Mouse (Mus musculus) hindbrain, embryonic 12.5 days (tissue): ENCODE results near the gene Faap100. TPM values are rescaled to one million over a fixed set of nuclear protein-coding genes. Genes with fewer than 3 reads are reported as not detected.
A peak's percentile ranks its signal among the peaks of the same experiment; 100 is the strongest.
"Not testable (repeated sequence)": the region's sequence is repeated elsewhere in the genome, so short reads cannot be mapped to it uniquely, and the experiment has no call there.

Experiments
- ATAC-seq: fragments of 200-750 bp; cut with Nextera tagmentation; 2 replicates; pipeline ENCODE4 v1.8.0; 2017; ENCODE audit warnings: moderate TSS enrichment; ENCODE audit not compliant: low FRiP score
- H3K27ac ChIP-seq: fragments of 300-500 bp; sonication (generic); 2 replicates; pipeline ENCODE4 v1.5.1; 2016; ENCODE audit warnings: mild to moderate bottlenecking
- H3K27me3 ChIP-seq: fragments of 300-500 bp; sonication (generic); 2 replicates; pipeline ENCODE4 v1.6.1; 2016; ENCODE audit warnings: mild to moderate bottlenecking
- H3K36me3 ChIP-seq: fragments of 300-500 bp; sonication (generic); 2 replicates; pipeline ENCODE4 v1.6.1; 2016; ENCODE audit warnings: mild to moderate bottlenecking
- H3K4me1 ChIP-seq: fragments of 300-500 bp; sonication (generic); 2 replicates; pipeline ENCODE4 v1.6.1; 2016
- H3K4me2 ChIP-seq: fragments of 300-500 bp; sonication (generic); replicated peaks from 2 replicates; pipeline ENCODE4 v1.6.1; 2016; ENCODE audit warnings: mild to moderate bottlenecking
- H3K4me3 ChIP-seq: fragments of 300-500 bp; sonication (generic); 2 replicates; pipeline ENCODE4 v1.5.1; 2016; ENCODE audit warnings: mild to moderate bottlenecking
- H3K9ac ChIP-seq: fragments of 300-500 bp; sonication (generic); 2 replicates; pipeline ENCODE4 v1.6.1; 2016; ENCODE audit warnings: mild to moderate bottlenecking, moderate library complexity
- H3K9me3 ChIP-seq: fragments of 300-500 bp; sonication (generic); replicated peaks from 2 replicates; pipeline ENCODE4 v1.6.1; 2016; ENCODE audit warnings: mild to moderate bottlenecking
- WGBS: fragments of 180-500 bp; shearing (Covaris S2); methylation state at CpG from one replicate; pipeline ENCODE4 v1.1.7; 2016; 5-methylcytosine and 5-hydroxymethylcytosine counted together
- polyA plus RNA-seq: library from polyadenylated mRNA; unstranded; fragments of >200 nt; fragmentation: Nextera tagmentation; extraction: Ambion mirVana; gene quantifications from 2 replicates; pipeline ENCODE4 v1.2.1, GENCODE M21; 2016

Gene Faap100
- 52.2 and 59.1 TPM in 2 replicates for polyA plus RNA-seq

GRCm38 (mm10) chr11:120378611-120379540, at the start of gene Faap100:
TSS of gene Faap100 (minus strand) at chr11:120378764.
- no peaks in the 10 kb centered on the region for H3K27me3 ChIP-seq
- H3K4me1 ChIP-seq, result peaks cover 25% of the 10 kb centered on the region
- peak within 1 kb of the TSS; percentile 89 for H3K9ac ChIP-seq
- peak within 1 kb of the TSS; percentile 83 for H3K4me3 ChIP-seq
- H3K36me3 ChIP-seq, result peaks cover 68% of the 10 kb centered on the region
- no peaks in the 10 kb centered on the region for H3K9me3 ChIP-seq
- H3K27ac ChIP-seq, result peak within 1 kb of the TSS; percentile 77
- WGBS, result 10% methylated on average over 54 of the region's 54 CpGs
- ATAC-seq, result peak; percentile 90
- peak within 1 kb of the TSS; percentile 95 for H3K4me2 ChIP-seq

DNA sequence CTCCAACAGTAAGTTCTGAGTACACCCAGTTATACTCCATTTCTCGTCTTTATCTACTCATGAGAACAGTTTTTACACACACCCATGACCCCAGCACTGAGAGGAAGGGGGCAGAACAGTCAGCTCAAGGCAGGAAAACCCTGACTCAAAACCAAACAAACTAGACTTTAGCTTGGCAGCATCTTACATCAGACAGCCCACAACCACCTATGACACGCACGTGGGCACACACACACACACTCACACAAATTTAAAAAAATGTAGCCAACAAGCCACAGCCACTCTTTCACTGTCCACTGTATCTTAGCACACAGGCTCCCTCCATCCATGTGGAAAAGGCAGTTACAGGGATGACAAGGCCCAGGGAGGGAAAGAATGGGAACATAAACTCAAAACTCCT, 48.2 kb upstream of the Faap100 start:
- H3K4me1 ChIP-seq, result no peaks in the 10 kb centered on the region
- no peak overlapping the region for H3K4me3 ChIP-seq
- H3K4me2 ChIP-seq, result no peak overlapping the region
- no peaks in the 10 kb centered on the region for H3K27me3 ChIP-seq
- H3K36me3 ChIP-seq, result peaks cover 59% of the 10 kb centered on the region
- no peak overlapping the region for H3K9ac ChIP-seq
- no peaks in the 10 kb centered on the region for H3K9me3 ChIP-seq
- no peak overlapping the region for H3K27ac ChIP-seq
- WGBS, result 90% methylated on average over 3 of the region's 3 CpGs
- ATAC-seq, result no peak

DNA sequence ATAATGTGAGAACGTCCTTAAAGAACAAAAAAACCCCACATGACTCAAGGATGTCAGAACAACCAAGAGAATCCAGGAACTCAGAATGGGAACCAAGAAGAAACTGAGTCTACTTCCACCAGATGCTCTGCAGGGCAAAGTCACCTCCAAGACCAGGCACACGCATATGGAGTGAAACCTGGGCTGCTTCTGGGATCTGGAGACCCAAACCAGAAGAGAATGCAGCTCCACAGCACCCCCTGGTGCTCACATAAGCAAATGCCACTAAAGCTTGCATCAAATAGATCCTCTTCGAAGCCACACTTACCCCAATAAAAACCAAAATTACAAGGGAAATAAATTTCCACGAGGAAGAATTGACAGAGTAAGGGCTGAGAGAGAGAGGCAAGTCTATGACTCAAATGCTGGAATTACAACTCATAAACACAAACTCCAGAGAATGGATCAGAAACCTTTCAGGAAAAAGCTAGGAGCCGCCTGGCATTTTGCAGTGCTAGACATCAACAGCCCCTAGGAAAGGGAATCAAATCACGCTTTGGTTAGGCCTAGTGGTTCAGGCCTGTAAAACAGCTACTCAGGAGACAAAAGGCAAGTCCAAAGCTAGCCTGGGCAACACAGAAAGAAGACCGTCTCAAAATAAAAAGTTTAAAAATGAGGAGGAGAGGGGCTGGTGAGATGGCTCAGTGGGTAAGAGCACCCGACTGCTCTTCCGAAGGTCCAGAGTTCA, 45.2 kb upstream of the Faap100 start:
- Histone ChIP-seq H3K36me3 (peaks cover 75% of the 10 kb centered on the region), H3K4me2 (no peak overlapping the region), H3K4me1 (no peaks in the 10 kb centered on the region), H3K27ac (no peak overlapping the region), H3K9ac (no peak overlapping the region), H3K9me3 (no peaks in the 10 kb centered on the region), H3K4me3 (no peak overlapping the region), H3K27me3 (no peaks in the 10 kb centered on the region)
- 77% methylated on average over 9 of the region's 9 CpGs for whole genome bisulfite sequencing
- no peak for ATAC-seq

DNA sequence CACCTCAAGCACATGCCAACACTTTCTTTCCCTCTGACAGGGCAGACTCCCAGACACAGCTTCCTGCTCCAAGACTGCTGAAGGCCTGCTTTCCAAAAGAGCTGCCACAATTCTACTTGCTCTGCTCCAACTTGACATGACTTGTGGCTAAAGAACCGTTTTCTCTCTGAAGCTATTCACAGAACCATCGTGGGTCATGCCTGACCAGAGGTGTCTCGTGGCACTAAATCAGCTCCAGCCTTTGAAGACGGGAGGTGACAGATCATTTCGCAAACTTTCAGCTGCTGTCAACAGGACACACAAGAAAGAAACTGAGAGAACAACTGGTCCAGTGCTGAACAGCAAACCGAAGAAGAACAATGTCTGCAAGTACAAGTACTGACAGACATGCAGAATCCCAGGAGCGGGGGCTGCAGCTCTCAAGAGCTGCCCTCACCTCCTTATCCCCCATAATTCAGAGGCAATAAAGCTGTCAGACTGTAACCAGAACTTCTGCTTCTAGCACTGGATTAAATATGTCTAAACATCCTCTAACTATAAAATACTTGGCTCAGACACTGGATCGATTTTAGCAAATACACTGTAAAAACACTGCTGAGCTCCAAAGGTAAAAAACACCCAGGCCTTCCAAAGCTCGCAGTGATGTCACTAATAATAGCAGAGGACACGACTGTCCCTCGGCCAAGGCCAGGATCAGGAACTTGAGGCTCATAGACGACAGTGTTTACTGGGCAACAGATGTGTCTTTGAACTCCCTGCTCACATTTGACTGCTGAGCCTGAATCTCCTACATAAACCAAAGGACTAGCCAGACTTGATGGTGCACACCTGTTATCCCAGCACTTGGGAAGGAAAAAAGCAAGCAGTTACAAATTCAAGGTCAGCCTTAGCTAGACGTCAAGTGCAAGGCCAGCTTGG, 44.3 kb upstream of the Faap100 start:
- H3K27ac ChIP-seq, result no peak overlapping the region
- WGBS, result 94% methylated on average over 13 of the region's 13 CpGs

GRCm38 (mm10) chr11:120418592-120418991, 40.0 kb upstream of the Faap100 start:
- no peak overlapping the region for H3K4me2 ChIP-seq
- no peak overlapping the region for H3K4me3 ChIP-seq
- H3K27ac ChIP-seq, result no peak overlapping the region
- 100% methylated on average over 1 of the region's 1 CpGs for WGBS
- no peaks in the 10 kb centered on the region for H3K4me1 ChIP-seq
- H3K27me3 ChIP-seq, result no peaks in the 10 kb centered on the region
- H3K9ac ChIP-seq, result no peak overlapping the region
- H3K36me3 ChIP-seq, result peaks cover 85% of the 10 kb centered on the region
- no peaks in the 10 kb centered on the region for H3K9me3 ChIP-seq
- no peak for ATAC-seq

More for the DNA sequence above, 44.3 kb upstream of the Faap100 start:
- no peaks in the 10 kb centered on the region for H3K27me3 ChIP-seq
- no peak for ATAC-seq
- H3K9me3 ChIP-seq, result no peaks in the 10 kb centered on the region
- H3K4me1 ChIP-seq, result no peaks in the 10 kb centered on the region
- no peak overlapping the region for H3K4me2 ChIP-seq
- H3K9ac ChIP-seq, result no peak overlapping the region
- no peak overlapping the region for H3K4me3 ChIP-seq
- H3K36me3 ChIP-seq, result peaks cover 75% of the 10 kb centered on the region

- no peak overlapping the region for H3K9ac ChIP-seq
- ATAC-seq, result no peak
- 97% methylated on average over 7 of the region's 7 CpGs for WGBS
- no peaks in the 10 kb centered on the region for H3K27me3 ChIP-seq
- no peak overlapping the region for H3K27ac ChIP-seq
- H3K4me1 ChIP-seq, result no peaks in the 10 kb centered on the region
- no peaks in the 10 kb centered on the region for H3K9me3 ChIP-seq
- H3K4me3 ChIP-seq, result no peak overlapping the region
- peaks cover 90% of the 10 kb centered on the region for H3K36me3 ChIP-seq
- H3K4me2 ChIP-seq, result no peak overlapping the region
Observed at GRCm38 (mm10) chr11:120417852-120418251, 39.3 kb upstream of the Faap100 start.

GRCm38 (mm10) chr11:120413621-120414020, 35.1 kb upstream of the Faap100 start:
- 97% methylated on average over 7 of the region's 10 CpGs for WGBS
- peaks cover 92% of the 10 kb centered on the region for H3K36me3 ChIP-seq

DNA sequence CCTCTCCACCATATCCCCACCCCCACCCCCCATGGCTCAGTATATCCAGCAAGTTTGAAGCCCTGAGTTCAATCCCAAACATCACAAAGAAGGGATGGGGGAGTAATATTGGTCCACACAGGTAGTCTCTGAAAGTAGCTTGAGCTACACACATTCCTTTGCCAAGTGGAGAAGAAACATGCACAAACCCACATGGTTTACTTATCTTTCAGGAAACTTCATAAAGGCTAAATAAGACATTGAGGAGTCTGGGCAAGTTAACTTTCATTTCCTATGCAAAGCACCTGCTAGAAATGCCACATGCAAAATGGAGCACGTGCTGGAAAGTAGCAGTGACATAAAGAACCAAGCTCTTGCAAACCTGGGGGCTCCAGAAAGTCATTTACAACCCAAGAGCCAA, 27.9 kb upstream of the Faap100 start:
- Histone ChIP-seq H3K27me3 (no peaks in the 10 kb centered on the region), H3K4me1 (no peaks in the 10 kb centered on the region), H3K9me3 (no peaks in the 10 kb centered on the region), H3K4me2 (no peak overlapping the region), H3K9ac (no peak overlapping the region), H3K27ac (no peak overlapping the region), H3K36me3 (peaks cover 96% of the 10 kb centered on the region), H3K4me3 (no peak overlapping the region)
- WGBS, result 88% methylated on average over 1 of the region's 1 CpGs
- no peak for ATAC-seq

More at GRCm38 (mm10) chr11:120413621-120414020, 35.1 kb upstream of the Faap100 start:
- H3K9ac ChIP-seq, H3K9me3 ChIP-seq, H3K4me1 ChIP-seq, H3K4me3 ChIP-seq, ATAC-seq, H3K4me2 ChIP-seq, H3K27ac ChIP-seq, H3K27me3 ChIP-seq: not testable (repeated sequence)

DNA sequence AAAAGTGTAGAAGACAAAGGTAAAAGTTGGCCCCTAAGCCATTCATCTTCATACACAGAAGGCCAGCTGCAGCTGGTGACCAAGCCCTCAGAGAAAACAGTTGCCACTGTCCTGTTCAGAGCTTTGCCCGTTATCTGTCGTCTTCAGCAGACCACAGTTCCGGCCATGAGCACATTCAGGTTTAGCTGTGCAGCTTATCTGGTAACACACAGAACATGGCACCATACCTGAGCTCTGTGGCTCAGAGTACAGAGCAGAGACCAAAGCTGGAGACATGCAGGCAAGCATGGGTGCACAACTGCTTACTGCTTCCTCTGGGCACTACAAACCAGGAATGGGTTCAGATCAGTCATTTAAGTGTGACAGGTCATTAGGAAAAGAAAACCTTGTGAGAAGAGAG, 27.3 kb upstream of the Faap100 start:
- WGBS, result 96% methylated on average over 3 of the region's 3 CpGs
- H3K4me2 ChIP-seq, result no peak overlapping the region
- H3K36me3 ChIP-seq, result peaks cover 96% of the 10 kb centered on the region
- H3K9ac ChIP-seq, result no peak overlapping the region
- ATAC-seq, result no peak
- no peaks in the 10 kb centered on the region for H3K9me3 ChIP-seq
- H3K4me1 ChIP-seq, result no peaks in the 10 kb centered on the region
- H3K4me3 ChIP-seq, result no peak overlapping the region
- H3K27ac ChIP-seq, result no peak overlapping the region
- H3K27me3 ChIP-seq, result no peaks in the 10 kb centered on the region

- no peak for ATAC-seq
- peaks cover 96% of the 10 kb centered on the region for H3K36me3 ChIP-seq
Observed at GRCm38 (mm10) chr11:120404814-120405213, 26.2 kb upstream of the Faap100 start.

DNA sequence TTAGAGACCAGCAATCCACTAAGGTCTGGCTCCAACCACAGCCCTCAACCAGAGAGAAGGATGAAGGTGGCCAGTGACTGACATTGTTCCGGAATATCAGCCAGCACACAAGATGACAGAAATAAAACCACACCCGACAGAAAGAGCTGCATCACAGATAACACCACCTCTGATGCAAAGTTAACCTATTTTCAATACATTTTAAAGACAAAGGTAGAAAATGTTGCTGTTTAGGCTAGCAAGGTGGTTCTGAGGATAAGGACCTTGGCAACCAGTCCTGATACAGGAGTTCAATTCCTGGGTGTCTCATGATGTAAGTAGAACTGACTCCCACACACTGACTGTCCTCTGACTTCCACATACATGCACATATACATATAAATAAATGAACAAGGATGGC, 20.8 kb upstream of the Faap100 start:
- Histone ChIP-seq H3K4me3 (no peak overlapping the region), H3K9ac (no peak overlapping the region), H3K27me3 (no peaks in the 10 kb centered on the region), H3K4me2 (no peak overlapping the region), H3K36me3 (peaks cover 73% of the 10 kb centered on the region), H3K27ac (no peak overlapping the region), H3K4me1 (no peaks in the 10 kb centered on the region), H3K9me3 (no peaks in the 10 kb centered on the region)
- no peak for ATAC-seq
- WGBS, result 96% methylated on average over 2 of the region's 2 CpGs

More at GRCm38 (mm10) chr11:120404814-120405213, 26.2 kb upstream of the Faap100 start:
- H3K9me3 ChIP-seq, result no peaks in the 10 kb centered on the region
- H3K9ac ChIP-seq, result no peak overlapping the region
- H3K4me2 ChIP-seq, result no peak overlapping the region
- no peaks in the 10 kb centered on the region for H3K4me1 ChIP-seq
- H3K27me3 ChIP-seq, result no peaks in the 10 kb centered on the region
- WGBS, result 100% methylated on average over 1 of the region's 1 CpGs
- no peak overlapping the region for H3K27ac ChIP-seq
- H3K4me3 ChIP-seq, result no peak overlapping the region

DNA sequence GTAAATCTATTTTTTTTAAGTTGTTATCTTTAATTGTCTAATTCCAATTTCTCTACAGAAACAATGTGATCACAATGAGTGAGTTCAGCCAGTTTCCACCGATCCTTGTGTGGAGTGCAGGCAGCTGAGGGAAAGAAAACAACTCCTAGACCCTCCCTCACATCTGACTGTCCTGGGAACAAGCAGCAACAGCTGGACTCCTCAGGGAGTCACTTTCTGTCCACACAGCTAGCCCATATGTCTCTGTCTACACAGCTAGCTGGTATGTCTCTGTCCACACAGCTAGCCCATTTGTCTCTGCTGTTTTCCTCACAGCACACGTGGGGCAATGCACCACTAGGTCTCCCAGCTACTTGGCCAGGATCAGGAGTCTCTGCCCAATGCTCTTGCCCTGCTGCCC, 19.0 kb upstream of the Faap100 start:
- Histone ChIP-seq H3K4me3 (no peak overlapping the region), H3K27me3 (no peaks in the 10 kb centered on the region), H3K4me1 (no peaks in the 10 kb centered on the region), H3K9ac (no peak overlapping the region), H3K36me3 (peaks cover 72% of the 10 kb centered on the region), H3K9me3 (no peaks in the 10 kb centered on the region), H3K4me2 (no peak overlapping the region), H3K27ac (no peak overlapping the region)
- WGBS, result 73% methylated on average over 2 of the region's 2 CpGs
- ATAC-seq, result no peak
